Mouse (Mus musculus): Measurements from ENCODE around the gene Abhd5. TPM values are rescaled to one million over a fixed set of nuclear protein-coding genes. Genes with fewer than 3 reads are reported as not detected.

Abhd5 gene
- polyA plus RNA-seq, 1 experiment from 2014 or later, result 25.9 TPM

DNA sequence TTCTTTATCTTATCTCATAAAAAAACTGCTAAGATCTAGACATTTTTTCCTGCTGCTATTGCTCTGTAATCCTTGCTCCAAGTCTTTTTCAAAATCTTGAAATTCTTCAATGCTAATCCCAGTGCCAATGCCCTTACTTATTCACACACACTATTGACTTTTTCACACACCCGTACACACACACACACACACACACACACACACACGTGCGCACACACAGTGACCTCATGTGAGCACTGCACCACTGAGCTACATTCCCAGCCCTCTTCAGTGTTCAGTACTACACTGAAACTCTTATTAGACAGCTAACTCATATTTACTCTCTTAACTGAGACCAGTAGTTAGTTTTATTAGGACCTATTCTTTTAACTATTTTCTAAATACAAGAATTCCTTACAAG is 2.8 kb downstream of the Abhd5 start:
- no peak overlapping the region for H3K9ac ChIP-seq (ENCODE audit: low read depth, low read length)

DNA sequence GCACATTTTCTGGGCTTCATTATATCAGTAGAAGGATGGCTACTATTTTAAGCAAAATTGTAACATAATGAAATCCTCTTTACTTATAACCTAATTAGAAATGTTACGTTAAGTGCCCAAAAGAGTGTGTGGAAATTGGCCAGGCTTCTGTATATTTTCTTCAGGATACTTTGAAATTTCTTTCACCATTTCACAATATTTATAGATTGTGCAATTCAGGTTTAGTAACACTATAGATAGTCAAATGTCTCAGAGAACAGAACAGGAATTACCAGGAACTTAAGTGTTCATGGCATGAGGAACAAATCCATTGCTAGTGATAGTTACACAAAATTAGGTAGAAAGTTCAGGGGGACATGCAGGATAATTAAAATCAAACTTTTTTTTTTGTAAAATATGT is 5.7 kb downstream of the Abhd5 start:
- H3K4me1 ChIP-seq (ENCODE audit: control insufficient read depth, insufficient read depth, low read length), result no peaks in the 10 kb centered on the region
- H3K4me3 ChIP-seq (ENCODE audit: low read depth, low read length), result no peak overlapping the region
- H3K9ac ChIP-seq (ENCODE audit: low read depth, low read length), result no peak overlapping the region
- WGBS, result 91% methylated on average over 1 of the region's 1 CpGs
- no peak overlapping the region for H3K4me2 ChIP-seq (ENCODE audit: low read length)
- ATAC-seq, result no peak
- no peaks in the 10 kb centered on the region for H3K9me3 ChIP-seq (replicated peaks; ENCODE audit: control insufficient read depth, low read length, poor library complexity, severe bottlenecking)
- no peaks in the 10 kb centered on the region for H3K27me3 ChIP-seq (ENCODE audit: control insufficient read depth, insufficient read depth, low read depth, low read length)
- no peaks in the 10 kb centered on the region for H3K36me3 ChIP-seq (ENCODE audit: control insufficient read depth, insufficient read depth, low read length)
- H3K27ac ChIP-seq (ENCODE audit: low read length), result no peak overlapping the region

More for the DNA sequence above, 2.8 kb downstream of the Abhd5 start:
- no peaks in the 10 kb centered on the region for H3K4me1 ChIP-seq (ENCODE audit: control insufficient read depth, insufficient read depth, low read length)
- H3K27ac ChIP-seq (ENCODE audit: low read length), result no peak overlapping the region
- no peaks in the 10 kb centered on the region for H3K36me3 ChIP-seq (ENCODE audit: control insufficient read depth, insufficient read depth, low read length)
- H3K27me3 ChIP-seq (ENCODE audit: control insufficient read depth, insufficient read depth, low read depth, low read length), result no peaks in the 10 kb centered on the region
- WGBS, result 89% methylated on average over 3 of the region's 3 CpGs
- no peak overlapping the region for H3K4me2 ChIP-seq (ENCODE audit: low read length)
- H3K4me3 ChIP-seq (ENCODE audit: low read depth, low read length), result no peak overlapping the region
- ATAC-seq, result no peak
- no peaks in the 10 kb centered on the region for H3K9me3 ChIP-seq (replicated peaks; ENCODE audit: control insufficient read depth, low read length, poor library complexity, severe bottlenecking)

DNA sequence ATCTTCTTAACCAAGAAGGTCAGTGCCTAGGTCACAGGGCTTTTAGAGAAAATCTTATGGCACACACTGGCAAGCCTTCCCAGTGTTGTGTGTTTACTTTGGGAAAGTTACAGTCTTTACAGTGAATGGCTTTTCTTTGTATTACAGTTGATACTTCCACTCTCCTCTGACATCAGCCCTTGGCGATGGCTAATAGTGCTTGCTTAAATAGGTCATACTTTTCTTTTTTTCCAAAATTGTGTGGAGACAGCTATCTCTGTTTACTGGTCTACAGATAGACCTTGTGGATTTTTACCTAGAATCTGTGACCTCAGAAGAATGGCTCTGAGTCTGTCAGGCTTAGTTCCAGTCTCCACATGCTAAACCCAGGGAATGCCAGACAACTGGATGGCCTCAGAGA is 6.2 kb downstream of the Abhd5 start:
- Histone ChIP-seq H3K4me2 (ENCODE audit: low read length) (no peak overlapping the region), H3K27ac (ENCODE audit: low read length) (no peak overlapping the region), H3K4me1 (ENCODE audit: control insufficient read depth, insufficient read depth, low read length) (no peaks in the 10 kb centered on the region), H3K4me3 (ENCODE audit: low read depth, low read length) (no peak overlapping the region), H3K27me3 (ENCODE audit: control insufficient read depth, insufficient read depth, low read depth, low read length) (no peaks in the 10 kb centered on the region), H3K9me3 (replicated peaks; ENCODE audit: control insufficient read depth, low read length, poor library complexity, severe bottlenecking) (no peaks in the 10 kb centered on the region), H3K36me3 (ENCODE audit: control insufficient read depth, insufficient read depth, low read length) (no peaks in the 10 kb centered on the region), H3K9ac (ENCODE audit: low read depth, low read length) (no peak overlapping the region)
- no peak for ATAC-seq
- 83% methylated on average over 1 of the region's 1 CpGs for WGBS

DNA sequence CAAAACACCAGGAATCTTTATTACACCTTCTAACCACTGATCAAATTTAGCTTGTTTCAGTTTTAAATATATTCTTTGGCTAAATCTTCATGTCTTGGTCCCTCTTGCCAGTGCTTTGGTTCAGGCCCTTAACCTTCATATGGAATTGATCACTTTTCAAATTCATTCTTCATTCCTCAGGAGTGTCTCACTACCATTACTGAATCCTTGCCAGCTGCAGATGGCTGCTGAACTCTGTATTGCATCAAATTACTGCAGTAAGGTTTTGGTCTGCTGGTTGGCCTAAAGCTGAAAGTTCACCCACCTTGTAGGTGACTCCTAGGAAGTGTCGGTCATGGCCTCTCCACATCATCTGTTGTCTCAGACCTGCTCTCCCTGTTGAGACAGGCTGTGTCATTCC is 12.8 kb downstream of the Abhd5 start:
- Histone ChIP-seq H3K27ac (ENCODE audit: low read length) (no peak overlapping the region), H3K4me1 (ENCODE audit: control insufficient read depth, insufficient read depth, low read length) (no peaks in the 10 kb centered on the region), H3K9me3 (replicated peaks; ENCODE audit: control insufficient read depth, low read length, poor library complexity, severe bottlenecking) (no peaks in the 10 kb centered on the region), H3K4me2 (ENCODE audit: low read length) (no peak overlapping the region), H3K9ac (ENCODE audit: low read depth, low read length) (no peak overlapping the region), H3K4me3 (ENCODE audit: low read depth, low read length) (no peak overlapping the region), H3K27me3 (ENCODE audit: control insufficient read depth, insufficient read depth, low read depth, low read length) (no peaks in the 10 kb centered on the region), H3K36me3 (ENCODE audit: control insufficient read depth, insufficient read depth, low read length) (no peaks in the 10 kb centered on the region)
- WGBS, result 92% methylated on average over 1 of the region's 1 CpGs
- no peak for ATAC-seq

DNA sequence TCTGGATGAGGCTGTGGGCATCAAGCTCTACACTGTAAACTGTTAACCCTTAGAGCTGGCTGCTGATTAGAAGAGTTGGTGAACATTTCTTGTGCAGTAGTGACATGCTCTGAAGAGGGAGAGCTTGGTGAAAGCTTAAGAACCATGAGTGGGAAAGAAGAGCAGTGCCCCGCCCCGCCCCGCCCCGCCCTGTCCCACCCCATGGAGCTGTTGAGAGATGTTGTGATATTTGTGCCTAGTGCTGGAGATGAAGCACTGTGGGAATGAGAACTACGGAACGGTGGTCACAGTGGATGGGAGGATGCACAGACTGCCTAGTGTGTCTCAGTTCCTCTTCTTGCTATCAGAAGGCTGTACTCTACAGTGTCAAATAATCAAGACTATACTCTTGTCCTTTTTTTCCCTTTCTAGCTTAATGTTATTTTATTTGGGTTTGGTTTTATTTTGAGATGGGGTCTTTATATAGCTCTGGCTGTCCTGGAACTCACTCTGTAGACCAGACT is 18.9 kb downstream of the Abhd5 start:
- no peak for ATAC-seq
- no peaks in the 10 kb centered on the region for H3K27me3 ChIP-seq (ENCODE audit: control insufficient read depth, insufficient read depth, low read depth, low read length)
- H3K9me3 ChIP-seq (replicated peaks; ENCODE audit: control insufficient read depth, low read length, poor library complexity, severe bottlenecking), result no peaks in the 10 kb centered on the region
- H3K27ac ChIP-seq (ENCODE audit: low read length), result no peak overlapping the region
- 93% methylated on average over 6 of the region's 6 CpGs for WGBS
- H3K4me2 ChIP-seq (ENCODE audit: low read length), result no peak overlapping the region
- no peak overlapping the region for H3K9ac ChIP-seq (ENCODE audit: low read depth, low read length)
- H3K4me3 ChIP-seq (ENCODE audit: low read depth, low read length), result no peak overlapping the region
- no peaks in the 10 kb centered on the region for H3K4me1 ChIP-seq (ENCODE audit: control insufficient read depth, insufficient read depth, low read length)
- H3K36me3 ChIP-seq (ENCODE audit: control insufficient read depth, insufficient read depth, low read length), result no peaks in the 10 kb centered on the region

DNA sequence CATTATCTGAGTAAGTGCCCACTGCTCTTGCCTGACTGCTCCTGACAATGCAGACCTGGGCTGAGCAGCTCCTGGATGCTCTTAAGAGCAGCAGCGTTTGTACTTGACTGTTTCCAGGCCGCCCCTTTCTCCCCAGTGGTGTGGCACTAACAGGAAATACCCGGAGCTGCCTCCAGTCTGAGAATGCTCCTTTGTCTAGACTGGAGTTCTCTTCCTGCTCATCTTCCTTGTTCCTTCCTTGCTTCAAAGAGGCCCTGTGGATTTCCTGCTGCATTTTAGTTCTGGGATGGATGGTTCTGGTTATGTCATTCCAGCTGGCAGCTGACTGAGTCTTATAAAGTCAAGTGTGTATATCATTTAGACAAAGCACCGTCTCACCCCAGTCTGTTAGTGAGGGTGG is 21.1 kb downstream of the Abhd5 start:
- H3K4me1 ChIP-seq (ENCODE audit: control insufficient read depth, insufficient read depth, low read length), result no peaks in the 10 kb centered on the region
- ATAC-seq, result no peak
- H3K27ac ChIP-seq (ENCODE audit: low read length), result no peak overlapping the region
- H3K36me3 ChIP-seq (ENCODE audit: control insufficient read depth, insufficient read depth, low read length), result no peaks in the 10 kb centered on the region
- H3K4me2 ChIP-seq (ENCODE audit: low read length), result no peak overlapping the region
- H3K9ac ChIP-seq (ENCODE audit: low read depth, low read length), result no peak overlapping the region
- H3K4me3 ChIP-seq (ENCODE audit: low read depth, low read length), result no peak overlapping the region
- WGBS, result 60% methylated on average over 4 of the region's 4 CpGs
- no peaks in the 10 kb centered on the region for H3K27me3 ChIP-seq (ENCODE audit: control insufficient read depth, insufficient read depth, low read depth, low read length)
- no peaks in the 10 kb centered on the region for H3K9me3 ChIP-seq (replicated peaks; ENCODE audit: control insufficient read depth, low read length, poor library complexity, severe bottlenecking)

DNA sequence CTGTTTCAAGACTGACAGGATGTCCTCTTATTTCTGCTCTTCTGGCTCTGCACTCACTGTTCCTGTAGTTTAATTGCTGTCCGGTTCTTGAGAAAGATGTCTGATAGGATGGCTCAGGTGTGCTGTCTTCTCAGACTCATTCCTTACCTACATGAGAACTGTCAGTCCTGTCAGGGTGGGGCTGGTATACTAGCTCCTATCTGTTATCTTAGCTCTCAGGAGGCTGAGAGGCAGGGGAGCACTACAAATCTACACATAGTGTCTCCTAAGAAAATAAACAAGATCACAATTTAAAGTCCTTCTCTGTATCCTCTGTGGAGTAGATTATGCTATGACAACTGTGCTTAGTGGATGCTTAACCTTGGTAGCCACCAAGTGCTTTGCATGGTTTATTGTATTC is 21.6 kb downstream of the Abhd5 start:
- Histone ChIP-seq H3K27me3 (ENCODE audit: control insufficient read depth, insufficient read depth, low read depth, low read length) (no peaks in the 10 kb centered on the region), H3K4me2 (ENCODE audit: low read length) (no peak overlapping the region), H3K36me3 (ENCODE audit: control insufficient read depth, insufficient read depth, low read length) (no peaks in the 10 kb centered on the region), H3K4me3 (ENCODE audit: low read depth, low read length) (no peak overlapping the region), H3K27ac (ENCODE audit: low read length) (no peak overlapping the region), H3K9ac (ENCODE audit: low read depth, low read length) (no peak overlapping the region), H3K9me3 (replicated peaks; ENCODE audit: control insufficient read depth, low read length, poor library complexity, severe bottlenecking) (no peaks in the 10 kb centered on the region), H3K4me1 (ENCODE audit: control insufficient read depth, insufficient read depth, low read length) (no peaks in the 10 kb centered on the region)
- 90% methylated on average over 1 of the region's 1 CpGs for WGBS
- ATAC-seq, result no peak

DNA sequence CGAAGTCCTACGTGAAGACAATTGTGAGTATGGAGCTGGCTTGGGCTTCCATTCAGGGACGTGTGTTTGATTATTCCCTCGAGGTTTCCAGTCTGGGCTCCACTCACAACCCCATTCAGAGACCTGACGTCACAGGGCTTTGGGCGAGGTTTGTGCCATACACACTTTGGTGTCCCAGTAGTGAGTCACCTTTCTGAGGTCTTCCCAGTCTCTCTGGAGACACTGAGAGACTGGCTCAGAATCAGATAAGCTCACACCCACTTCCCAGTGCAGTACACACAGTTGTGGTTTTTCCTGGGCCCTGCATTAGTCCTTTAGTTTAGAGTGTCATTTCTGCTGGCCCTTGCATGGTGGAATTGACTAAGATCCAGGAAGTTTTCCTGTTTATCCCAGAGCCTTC is 27.6 kb downstream of the Abhd5 start:
- Histone ChIP-seq H3K4me2 (ENCODE audit: low read length) (no peak overlapping the region), H3K4me1 (ENCODE audit: control insufficient read depth, insufficient read depth, low read length) (peaks cover 2% of the 10 kb centered on the region; the same call in 1 of the 2 replicates), H3K4me3 (ENCODE audit: low read depth, low read length) (no peak overlapping the region), H3K9me3 (replicated peaks; ENCODE audit: control insufficient read depth, low read length, poor library complexity, severe bottlenecking) (no peaks in the 10 kb centered on the region), H3K9ac (ENCODE audit: low read depth, low read length) (no peak overlapping the region), H3K27me3 (ENCODE audit: control insufficient read depth, insufficient read depth, low read depth, low read length) (no peaks in the 10 kb centered on the region; the same call in 1 of the 2 replicates), H3K36me3 (ENCODE audit: control insufficient read depth, insufficient read depth, low read length) (peaks cover 4% of the 10 kb centered on the region; the same call in 1 of the 2 replicates), H3K27ac (ENCODE audit: low read length) (no peak overlapping the region)
- WGBS, result 85% methylated on average over 6 of the region's 6 CpGs
- no peak for ATAC-seq

DNA sequence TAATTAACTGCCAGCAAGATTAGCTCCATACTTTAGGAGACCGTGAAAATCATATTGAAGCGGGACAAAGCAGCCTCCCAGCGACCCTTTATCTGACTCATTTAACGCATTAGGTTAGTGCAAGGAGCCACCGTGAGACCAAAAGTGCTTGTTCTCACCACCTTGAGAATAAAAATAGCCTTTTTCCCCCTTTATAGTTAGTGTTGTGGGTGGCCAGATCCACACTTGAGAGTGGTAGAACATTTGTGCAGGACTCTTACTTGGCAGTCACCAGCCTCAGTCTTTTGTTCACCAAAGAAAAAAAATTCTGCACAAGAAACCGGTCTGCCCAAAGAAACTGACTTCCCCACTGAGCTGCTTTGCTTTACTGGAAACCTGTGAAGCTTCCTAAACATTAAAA is 29.6 kb downstream of the Abhd5 start:
- no peak overlapping the region for H3K4me2 ChIP-seq (ENCODE audit: low read length)
- H3K4me3 ChIP-seq (ENCODE audit: low read depth, low read length), result no peak overlapping the region
- no peak overlapping the region for H3K27ac ChIP-seq (ENCODE audit: low read length)
- 31% methylated on average over 6 of the region's 6 CpGs for WGBS
- H3K9me3 ChIP-seq (replicated peaks; ENCODE audit: control insufficient read depth, low read length, poor library complexity, severe bottlenecking), result no peaks in the 10 kb centered on the region
- peaks cover 4% of the 10 kb centered on the region; the same call in 1 of the 2 replicates for H3K36me3 ChIP-seq (ENCODE audit: control insufficient read depth, insufficient read depth, low read length)
- no peak for ATAC-seq
- no peak overlapping the region for H3K9ac ChIP-seq (ENCODE audit: low read depth, low read length)
- H3K4me1 ChIP-seq (ENCODE audit: control insufficient read depth, insufficient read depth, low read length), result peaks cover 2% of the 10 kb centered on the region; the same call in 1 of the 2 replicates
- H3K27me3 ChIP-seq (ENCODE audit: control insufficient read depth, insufficient read depth, low read depth, low read length), result no peaks in the 10 kb centered on the region; the same call in 1 of the 2 replicates
